Mouse (Mus musculus): ENCODE data around the gene Tcf19.

The Tcf19 gene

GRCm38 (mm10) chr17:35516652-35517500 is at the start of gene Tcf19, which contains the start of gene Cchcr1:
Gene Tcf19, minus strand, starts transcription at chr17:35516824.
Gene Cchcr1, plus strand, starts transcription at chr17:35517100.
- peak; percentile 71 for DNase-seq (ENCODE audit: low spot score)

- no peak for DNase-seq (ENCODE audit: low spot score)
Observed at GRCm38 (mm10) chr17:35558216-35558615, 41.6 kb upstream of the Tcf19 start.

- no peak for DNase-seq (ENCODE audit: low spot score)
Observed at GRCm38 (mm10) chr17:35557351-35557750, 40.7 kb upstream of the Tcf19 start.

- no peak for DNase-seq (ENCODE audit: low spot score)
Observed at GRCm38 (mm10) chr17:35556812-35557211, 40.2 kb upstream of the Tcf19 start.

GRCm38 (mm10) chr17:35556186-35556765 is 39.7 kb upstream of the Tcf19 start:
- DNase-seq (ENCODE audit: low spot score): no peak

- DNase-seq (ENCODE audit: low spot score): no peak
Observed at GRCm38 (mm10) chr17:35554761-35555397, 38.3 kb upstream of the Tcf19 start.

- DNase-seq (ENCODE audit: low spot score): no peak
Observed at GRCm38 (mm10) chr17:35554321-35554720, 37.7 kb upstream of the Tcf19 start.

- no peak for DNase-seq (ENCODE audit: low spot score)
Observed at GRCm38 (mm10) chr17:35551881-35552414, 35.3 kb upstream of the Tcf19 start, which contains the start of gene Cdsn. Gene Cdsn, plus strand, starts transcription at chr17:35552128.

- no peak for DNase-seq (ENCODE audit: low spot score)
Observed at GRCm38 (mm10) chr17:35550871-35551270, 34.2 kb upstream of the Tcf19 start.

GRCm38 (mm10) chr17:35550143-35550494 is 33.5 kb upstream of the Tcf19 start:
- no peak for DNase-seq (ENCODE audit: low spot score)

- no peak for DNase-seq (ENCODE audit: low spot score)
Observed at GRCm38 (mm10) chr17:35549437-35550142, 33.0 kb upstream of the Tcf19 start.

GRCm38 (mm10) chr17:35548636-35549035 is 32.0 kb upstream of the Tcf19 start:
- no peak for DNase-seq (ENCODE audit: low spot score)

- no peak for DNase-seq (ENCODE audit: low spot score)
Observed at GRCm38 (mm10) chr17:35547465-35547864, 30.8 kb upstream of the Tcf19 start.

- no peak for DNase-seq (ENCODE audit: low spot score)
Observed at GRCm38 (mm10) chr17:35544680-35545079, 28.1 kb upstream of the Tcf19 start.

- no peak for DNase-seq (ENCODE audit: low spot score)
Observed at GRCm38 (mm10) chr17:35544001-35544400, 27.4 kb upstream of the Tcf19 start.

GRCm38 (mm10) chr17:35543412-35543861 is 26.8 kb upstream of the Tcf19 start:
- no peak for DNase-seq (ENCODE audit: low spot score)

GRCm38 (mm10) chr17:35542761-35543411 is 26.3 kb upstream of the Tcf19 start:
- DNase-seq (ENCODE audit: low spot score): no peak

- DNase-seq (ENCODE audit: low spot score): no peak
Observed at GRCm38 (mm10) chr17:35539540-35539939, 22.9 kb upstream of the Tcf19 start.

GRCm38 (mm10) chr17:35538476-35538875 is 21.9 kb upstream of the Tcf19 start:
- DNase-seq (ENCODE audit: low spot score): no peak

- no peak for DNase-seq (ENCODE audit: low spot score)
Observed at GRCm38 (mm10) chr17:35537421-35537820, 20.8 kb upstream of the Tcf19 start.

GRCm38 (mm10) chr17:35534343-35534742 is 17.7 kb upstream of the Tcf19 start:
- DNase-seq (ENCODE audit: low spot score): peak; percentile 47
